Mouse (Mus musculus): Measurements from ENCODE around the gene Rassf7. TPM values are rescaled to one million over a fixed set of nuclear protein-coding genes. Genes with fewer than 3 reads are reported as not detected.

The Rassf7 gene
- total and polyA plus RNA-seq, 2 experiments from 2014 or later, result 5.8 to 43.2 TPM

- Histone ChIP-seq H3K27ac (ENCODE audit: low read depth) (peak within 1 kb of the TSS; percentile 92), H3K9ac (replicated peaks; ENCODE audit: low read depth, low read length) (peak within 1 kb of the TSS; percentile 66), H3K4me3 (ENCODE audit: low read depth, low read length) (peak within 1 kb of the TSS; percentile 58), H3K27me3 (ENCODE audit: control insufficient read depth, insufficient read depth, low read length) (no peaks in the 10 kb centered on the region), H3K4me2 (ENCODE audit: low read depth, low read length) (peak within 1 kb of the TSS; percentile 59), H3K4me1 (ENCODE audit: control insufficient read depth, insufficient read depth) (peaks cover 17% of the 10 kb centered on the region), H3K9me3 (replicated peaks; ENCODE audit: control insufficient read depth, low read length) (no peaks in the 10 kb centered on the region), H3K36me3 (replicated peaks; ENCODE audit: control insufficient read depth, insufficient read depth, low read length) (no peaks in the 10 kb centered on the region)
- peak; percentile 95 for DNase-seq (ENCODE audit: low spot score)
- 3% methylated on average over 55 of the region's 55 CpGs for WGBS
- TF ChIP-seq EP300 (IDR thresholded peaks at IDR 0.05; ENCODE audit: low read depth) (no peak; the same call in 1 of the 2 replicates), CTCF (IDR thresholded peaks at IDR 0.05; ENCODE audit: low read depth) (no peak)
- peak; percentile 95 for ATAC-seq (ENCODE audit: insufficient read depth, low read depth)
Observed at GRCm38 (mm10) chr7:141172116-141173006, 43.3 kb upstream of the Rassf7 start, which contains the start of gene Rnh1. Gene Rnh1, minus strand, starts transcription at chr7:141172857.

DNA sequence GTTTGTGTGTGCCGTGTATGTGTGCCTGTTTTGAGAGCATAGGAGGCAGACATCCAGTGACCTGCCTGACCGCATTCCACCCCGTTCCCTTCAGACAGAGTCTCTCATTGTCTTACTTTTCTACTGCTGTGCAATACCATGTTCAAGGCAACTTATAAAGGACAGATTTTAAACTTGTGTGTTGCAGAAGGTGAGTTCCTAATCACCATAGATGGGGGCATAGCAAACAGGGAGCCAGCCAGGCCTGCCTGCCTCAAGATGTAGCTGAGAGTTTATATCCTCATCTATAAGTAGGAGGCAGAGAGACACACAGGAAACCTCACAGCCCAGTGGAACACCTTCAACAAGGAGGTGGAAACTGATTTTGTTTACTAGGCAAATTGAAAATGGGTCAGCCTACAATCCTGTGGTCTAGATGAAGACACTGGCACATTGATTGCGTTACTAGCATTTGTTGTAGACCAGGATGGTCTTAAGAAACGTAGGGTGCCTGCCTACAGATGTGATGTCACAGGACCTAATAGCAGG is 42.3 kb upstream of the Rassf7 start:
- no peaks in the 10 kb centered on the region for H3K36me3 ChIP-seq (replicated peaks; ENCODE audit: control insufficient read depth, insufficient read depth, low read length)
- no peaks in the 10 kb centered on the region for H3K9me3 ChIP-seq (replicated peaks; ENCODE audit: control insufficient read depth, low read length)
- peak overlapping the region; percentile 66; the same call in 1 of the 2 replicates for H3K9ac ChIP-seq (replicated peaks; ENCODE audit: low read depth, low read length)
- H3K4me2 ChIP-seq (ENCODE audit: low read depth, low read length), result peak overlapping the region; percentile 59
- peak overlapping the region; percentile 58 for H3K4me3 ChIP-seq (ENCODE audit: low read depth, low read length)
- DNase-seq (ENCODE audit: low spot score) (no peak), ATAC-seq (ENCODE audit: insufficient read depth, low read depth) (no peak)
- no peak for TF ChIP-seq EP300 (IDR thresholded peaks at IDR 0.05; ENCODE audit: low read depth)
- no peak for TF ChIP-seq CTCF (IDR thresholded peaks at IDR 0.05; ENCODE audit: low read depth)
- H3K27ac ChIP-seq (ENCODE audit: low read depth), result peak overlapping the region; percentile 92
- peaks cover 10% of the 10 kb centered on the region; the same call in 1 of the 2 replicates for H3K4me1 ChIP-seq (ENCODE audit: control insufficient read depth, insufficient read depth)
- no peaks in the 10 kb centered on the region for H3K27me3 ChIP-seq (ENCODE audit: control insufficient read depth, insufficient read depth, low read length)
- WGBS, result 87% methylated on average over 5 of the region's 5 CpGs

GRCm38 (mm10) chr7:141175068-141175467 is 40.6 kb upstream of the Rassf7 start:
- no peak for DNase-seq (ENCODE audit: low spot score)
- Histone ChIP-seq H3K27me3 (ENCODE audit: control insufficient read depth, insufficient read depth, low read length) (no peaks in the 10 kb centered on the region), H3K36me3 (replicated peaks; ENCODE audit: control insufficient read depth, insufficient read depth, low read length) (no peaks in the 10 kb centered on the region), H3K9me3 (replicated peaks; ENCODE audit: control insufficient read depth, low read length) (no peaks in the 10 kb centered on the region), H3K4me2 (ENCODE audit: low read depth, low read length) (no peak overlapping the region), H3K4me3 (ENCODE audit: low read depth, low read length) (no peak overlapping the region), H3K9ac (replicated peaks; ENCODE audit: low read depth, low read length) (no peak overlapping the region), H3K27ac (ENCODE audit: low read depth) (no peak overlapping the region), H3K4me1 (ENCODE audit: control insufficient read depth, insufficient read depth) (peaks cover 6% of the 10 kb centered on the region; the same call in 1 of the 2 replicates)
- TF ChIP-seq CTCF (IDR thresholded peaks at IDR 0.05; ENCODE audit: low read depth) (0 out of 2 replicates have a peak, but pooled peaks have one; percentile 3), EP300 (IDR thresholded peaks at IDR 0.05; ENCODE audit: low read depth) (no peak)
- 81% methylated on average over 4 of the region's 4 CpGs for WGBS
- no peak for ATAC-seq (ENCODE audit: insufficient read depth, low read depth)

DNA sequence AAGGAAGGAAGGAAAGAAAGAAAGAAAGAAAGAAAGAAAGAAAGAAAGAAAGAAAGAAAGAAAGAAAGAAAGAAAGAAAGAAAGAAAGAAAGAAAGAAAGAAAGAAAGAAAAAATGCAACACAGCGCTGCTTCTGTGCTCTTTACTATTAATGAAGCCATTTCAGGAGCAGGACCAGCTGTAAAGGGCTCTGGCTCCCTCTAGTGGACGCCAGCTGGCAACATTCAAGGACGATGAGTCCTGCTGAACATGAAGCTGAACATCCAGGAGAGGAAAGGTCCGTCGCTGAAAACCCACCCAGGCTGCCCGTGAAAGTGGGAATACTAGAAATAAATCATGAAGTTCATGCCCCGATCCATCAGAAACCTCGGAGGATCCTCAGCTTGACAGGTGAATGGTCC is 39.5 kb upstream of the Rassf7 start:
- Histone ChIP-seq H3K27ac (ENCODE audit: low read depth) (no peak overlapping the region), H3K4me1 (ENCODE audit: control insufficient read depth, insufficient read depth) (peaks cover 6% of the 10 kb centered on the region; the same call in 1 of the 2 replicates), H3K4me3 (ENCODE audit: low read depth, low read length) (no peak overlapping the region), H3K27me3 (ENCODE audit: control insufficient read depth, insufficient read depth, low read length) (no peaks in the 10 kb centered on the region), H3K4me2 (ENCODE audit: low read depth, low read length) (no peak overlapping the region), H3K36me3 (replicated peaks; ENCODE audit: control insufficient read depth, insufficient read depth, low read length) (no peaks in the 10 kb centered on the region), H3K9ac (replicated peaks; ENCODE audit: low read depth, low read length) (no peak overlapping the region), H3K9me3 (replicated peaks; ENCODE audit: control insufficient read depth, low read length) (no peaks in the 10 kb centered on the region)
- peak; percentile 67 for DNase-seq (ENCODE audit: low spot score)
- no peak for ATAC-seq (ENCODE audit: insufficient read depth, low read depth)
- WGBS, result under 1% methylated on average over 8 of the region's 8 CpGs
- TF ChIP-seq EP300 (IDR thresholded peaks at IDR 0.05; ENCODE audit: low read depth), result no peak
- TF ChIP-seq CTCF (IDR thresholded peaks at IDR 0.05; ENCODE audit: low read depth), result peak; percentile 98

DNA sequence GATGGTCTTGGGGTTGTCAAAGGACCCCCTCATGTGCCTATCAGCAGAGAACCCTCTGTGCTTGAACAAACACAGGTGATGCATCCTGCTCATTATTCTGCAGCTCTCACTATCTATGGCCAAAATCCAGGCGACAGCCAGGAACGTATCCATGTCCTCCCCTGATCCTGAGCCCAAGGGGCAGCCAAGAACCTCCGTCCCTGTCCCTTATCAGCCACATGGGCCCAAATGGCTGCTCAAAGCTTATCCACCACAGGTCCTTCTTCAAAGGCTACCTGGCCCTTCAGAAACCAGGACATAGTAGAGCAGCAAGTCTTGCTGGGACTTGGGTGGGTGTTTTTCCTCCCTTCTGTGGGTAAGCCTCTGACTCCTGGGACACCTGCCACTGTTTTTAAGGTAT is 27.5 kb upstream of the Rassf7 start:
- Histone ChIP-seq H3K27me3 (ENCODE audit: control insufficient read depth, insufficient read depth, low read length) (no peaks in the 10 kb centered on the region), H3K4me3 (ENCODE audit: low read depth, low read length) (no peak overlapping the region), H3K9me3 (replicated peaks; ENCODE audit: control insufficient read depth, low read length) (no peaks in the 10 kb centered on the region), H3K9ac (replicated peaks; ENCODE audit: low read depth, low read length) (no peak overlapping the region), H3K4me2 (ENCODE audit: low read depth, low read length) (no peak overlapping the region), H3K36me3 (replicated peaks; ENCODE audit: control insufficient read depth, insufficient read depth, low read length) (peaks cover 34% of the 10 kb centered on the region), H3K4me1 (ENCODE audit: control insufficient read depth, insufficient read depth) (peaks cover 5% of the 10 kb centered on the region; the same call in 1 of the 2 replicates), H3K27ac (ENCODE audit: low read depth) (no peak overlapping the region)
- TF ChIP-seq EP300 (IDR thresholded peaks at IDR 0.05; ENCODE audit: low read depth), result no peak
- TF ChIP-seq CTCF (IDR thresholded peaks at IDR 0.05; ENCODE audit: low read depth), result no peak
- 55% methylated on average over 3 of the region's 3 CpGs for WGBS
- ATAC-seq (ENCODE audit: insufficient read depth, low read depth), result no peak
- DNase-seq (ENCODE audit: low spot score), result no peak
